Mouse (Mus musculus) brain, embryonic 14.5 days (tissue): ENCODE measurements at regions not wholly inside any gene's neighbourhood (a gene's known extent, or its start where the extent isn't known, plus 50 kb on each side); places are given as distances from the start of the nearest gene placed in this dataset.

Experiments used
- CTCF ChIP-seq: fragments of 200-500 bp; IDR thresholded peaks from 2 replicates; pipeline ENCODE4 v1.5.1; 2012; ENCODE audit warnings: inconsistent platforms, mild to moderate bottlenecking, moderate library complexity, borderline replicate concordance; ENCODE audit not compliant: insufficient read depth, insufficient read length; ENCODE audit errors: extremely low read depth
- POLR2A ChIP-seq: fragments of 200-500 bp; IDR thresholded peaks from 2 replicates; pipeline ENCODE4 v1.6.1; 2012; ENCODE audit warnings: mild to moderate bottlenecking, inconsistent platforms, borderline replicate concordance; ENCODE audit not compliant: poor library complexity, insufficient read depth, insufficient read length, severe bottlenecking; ENCODE audit errors: extremely low read depth

GRCm38 (mm10) chr5:43074536-43074935 lies 158.4 kb upstream of the Cpeb2 start:
- no peak for TF ChIP-seq POLR2A
- TF ChIP-seq CTCF, result no peak
